Mouse (Mus musculus) kidney, adult 18-20 months (tissue): Measurements from ENCODE around the gene Mlxipl.
A peak's percentile ranks its signal among the peaks of the same experiment; 100 is the strongest.
"Not testable (repeated sequence)": the region's sequence is repeated elsewhere in the genome, so short reads cannot be mapped to it uniquely, and the experiment has no call there.

Experiments used
- DNase-seq: peaks from one replicate; pipeline ENCODE4 v3.0.0; 2021

Mlxipl gene

DNA sequence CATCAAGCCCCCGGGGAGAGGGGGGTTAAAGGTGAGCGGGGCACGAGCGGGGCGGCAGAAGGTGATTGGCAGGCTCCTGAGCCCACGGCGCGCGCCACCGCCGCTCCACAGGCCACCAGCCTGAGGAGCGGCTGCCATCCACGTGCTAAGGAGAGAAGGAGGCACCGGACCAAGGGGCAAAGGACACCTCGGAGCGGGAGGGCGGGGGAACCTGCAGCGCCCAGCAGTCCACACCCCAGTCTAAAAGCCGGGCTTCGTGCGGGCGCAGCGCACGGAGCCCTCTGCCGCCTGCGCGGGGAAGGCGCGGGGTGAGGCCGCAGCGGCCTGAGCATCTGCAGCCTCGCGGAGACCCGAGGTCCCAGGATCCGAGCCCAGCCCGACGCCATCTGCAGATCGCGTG, at the start of gene Mlxipl:
Gene Mlxipl, plus strand, starts transcription at position 238 of the 400 bp plus-strand sequence.
- DNase-seq = peak; percentile 76

GRCm38 (mm10) chr5:135040059-135040458, 49.6 kb upstream of the Mlxipl start:
- no peak for DNase-seq

- no peak for DNase-seq
Measured at GRCm38 (mm10) chr5:135040777-135041176, 48.9 kb upstream of the Mlxipl start.

DNA sequence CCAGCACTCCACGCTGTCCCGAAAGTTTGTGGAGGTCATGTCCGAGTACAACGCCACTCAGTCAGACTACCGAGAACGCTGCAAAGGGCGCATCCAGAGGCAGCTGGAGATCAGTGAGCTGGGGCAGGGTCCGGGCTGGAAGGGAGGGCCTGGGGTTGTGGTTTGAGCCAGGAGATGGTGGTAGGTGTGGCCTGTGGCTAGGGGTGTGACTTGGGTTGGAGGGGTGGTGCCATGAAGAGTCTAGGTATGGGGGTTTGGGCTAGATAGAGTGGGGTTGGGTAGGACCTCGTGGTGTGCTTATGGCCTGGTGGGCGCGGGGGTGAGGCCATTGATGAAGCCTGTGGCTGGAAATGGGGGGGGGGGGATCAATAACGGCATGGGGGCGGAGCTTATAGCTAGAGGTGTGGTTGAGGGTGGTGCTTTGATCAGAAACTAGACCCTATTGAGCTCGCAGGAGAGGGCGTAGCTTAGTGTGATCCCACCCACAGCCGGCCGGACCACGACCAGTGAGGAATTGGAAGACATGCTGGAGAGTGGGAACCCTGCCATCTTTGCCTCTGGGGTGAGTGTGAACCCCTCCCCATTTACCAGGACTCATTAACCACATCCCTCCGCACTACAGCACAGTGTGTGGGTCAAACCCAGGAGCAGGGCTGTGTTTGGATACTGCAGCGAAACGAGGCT, 47.4 kb upstream of the Mlxipl start:
- DNase-seq = no peak

DNA sequence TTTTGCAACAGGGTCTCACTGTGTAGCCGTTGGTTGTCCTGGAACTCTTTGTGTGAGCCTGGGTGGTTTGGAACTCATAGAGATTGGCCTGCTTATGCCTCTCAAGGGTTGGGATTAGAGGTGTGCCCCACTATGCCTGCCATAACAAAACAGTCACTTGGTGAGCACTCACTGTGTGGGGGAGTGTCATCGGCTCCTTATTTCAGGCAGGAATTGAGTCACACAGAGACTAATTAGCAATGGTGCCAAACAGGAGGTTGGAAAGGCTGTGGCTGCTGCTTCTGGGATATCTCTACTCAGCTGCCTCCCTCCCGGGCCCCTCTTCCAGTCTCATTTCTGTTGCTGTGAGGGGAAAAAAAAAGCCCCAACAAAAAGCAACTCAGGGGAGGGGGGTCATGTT, 45.1 kb upstream of the Mlxipl start:
- no peak for DNase-seq

DNA sequence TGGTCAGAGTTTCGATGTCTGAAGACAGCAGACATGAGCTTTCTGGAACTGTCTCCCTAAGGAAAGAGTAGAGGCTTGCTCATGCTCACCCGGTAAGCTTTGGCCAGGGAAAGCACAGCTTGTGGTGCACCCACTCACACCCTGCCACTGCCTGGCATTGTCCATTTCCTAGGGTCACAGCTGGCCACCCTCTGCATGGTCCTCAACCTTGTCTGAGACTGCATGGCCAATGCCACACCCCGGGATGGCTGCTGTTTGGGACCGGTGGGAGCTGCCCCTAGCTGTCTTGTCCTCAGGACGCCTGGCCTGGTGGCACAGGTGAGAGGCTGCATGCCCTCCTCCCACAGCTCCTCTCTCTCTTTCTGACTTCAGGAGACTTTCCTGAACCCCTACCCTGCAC, 41.2 kb upstream of the Mlxipl start:
- no peak for DNase-seq

DNA sequence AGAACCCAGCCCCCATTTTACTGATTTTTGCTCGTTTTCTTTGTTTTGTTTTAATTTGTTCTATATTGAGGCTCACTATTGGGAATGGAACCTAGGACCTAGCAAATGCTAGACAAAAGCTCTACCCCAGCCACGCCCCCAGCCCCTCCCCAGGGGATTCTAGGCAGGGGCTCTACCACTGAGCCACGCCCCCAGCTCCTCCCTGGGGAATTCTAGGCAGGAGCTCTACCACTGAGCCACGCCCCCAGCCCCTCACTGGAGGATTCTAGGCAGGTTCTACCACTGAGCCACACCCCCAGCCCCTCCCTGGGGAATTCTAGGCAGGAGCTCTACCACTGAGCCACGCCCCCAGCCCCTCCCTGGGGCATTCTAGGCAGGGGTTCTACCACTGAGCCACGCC, 40.4 kb upstream of the Mlxipl start:
- DNase-seq = not testable (repeated sequence)

- DNase-seq = no peak
Measured at GRCm38 (mm10) chr5:135053356-135053755, 36.3 kb upstream of the Mlxipl start.

- DNase-seq = peak; percentile 97
Measured at GRCm38 (mm10) chr5:135063629-135064381, 25.9 kb upstream of the Mlxipl start, which contains the start of gene Dnajc30. TSS of gene Dnajc30 (plus strand) at chr5:135064202.

DNA sequence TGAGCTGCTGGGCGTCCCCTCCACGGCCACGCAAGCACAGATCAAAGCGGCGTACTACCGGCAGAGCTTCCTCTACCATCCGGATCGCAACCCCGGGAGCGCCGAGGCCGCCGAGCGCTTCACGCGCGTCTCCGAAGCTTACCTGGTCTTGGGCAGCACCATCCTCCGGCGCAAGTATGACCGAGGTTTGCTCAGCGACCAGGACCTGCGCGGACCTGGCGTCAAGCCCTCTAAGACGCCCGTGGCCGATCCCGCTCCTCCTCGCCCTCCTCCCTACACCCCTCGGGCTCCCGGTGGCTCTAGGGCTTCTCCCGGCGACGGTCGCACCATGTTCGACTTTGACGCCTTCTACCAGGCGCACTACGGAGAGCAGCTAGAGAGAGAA, 25.3 kb upstream of the Mlxipl start:
- DNase-seq = no peak

DNA sequence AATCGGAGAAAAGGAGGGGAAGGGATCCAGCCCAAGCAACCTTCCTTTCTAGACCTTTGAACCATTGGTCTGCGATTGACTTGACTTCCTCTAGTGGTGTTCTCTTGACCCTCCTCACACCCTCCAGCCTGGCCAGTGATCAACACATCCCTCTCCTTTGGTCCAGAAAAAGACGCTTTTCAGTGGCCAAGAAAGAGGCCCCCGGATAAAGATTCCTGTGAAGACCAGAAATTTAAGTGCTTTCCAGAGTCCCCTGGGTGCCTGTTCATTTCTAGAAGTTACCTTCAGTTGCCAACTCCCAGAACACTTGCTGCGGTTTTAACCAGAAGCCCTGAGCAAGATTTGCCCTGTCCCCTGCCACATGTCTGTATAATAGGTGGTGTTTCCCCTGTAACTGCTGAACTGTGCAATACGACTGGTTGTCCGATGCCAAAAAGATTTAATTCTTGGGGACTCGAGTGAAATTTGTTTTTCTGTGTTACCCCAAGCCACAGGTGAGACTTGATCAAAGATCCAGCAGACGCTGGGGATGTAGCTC, 24.7 kb upstream of the Mlxipl start, which contains the start of gene Bud23:
Gene Bud23, minus strand, starts transcription at position 51 of the 538 bp plus-strand sequence.
- DNase-seq = not testable (repeated sequence)

DNA sequence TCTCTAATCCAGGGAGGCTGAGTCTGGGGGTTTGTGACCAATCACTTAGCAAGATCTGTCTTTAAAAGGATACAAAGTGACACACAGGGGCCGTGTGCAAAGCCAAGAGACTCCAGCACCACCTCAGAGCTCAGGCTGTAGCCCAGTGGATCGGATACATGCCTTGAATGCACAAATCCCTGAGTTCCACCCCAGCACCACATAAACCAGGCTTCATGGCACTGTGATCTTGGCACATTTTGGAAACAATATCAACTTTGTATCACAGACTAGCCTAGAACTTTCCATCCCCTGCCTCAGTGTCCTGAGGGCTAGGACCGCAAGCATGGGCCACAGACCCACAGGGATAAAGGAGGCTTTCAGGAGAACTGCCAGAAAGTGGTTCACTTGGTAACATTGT, 23.7 kb upstream of the Mlxipl start:
- DNase-seq = no peak

- no peak for DNase-seq
Measured at GRCm38 (mm10) chr5:135070448-135070847, 19.2 kb upstream of the Mlxipl start.

DNA sequence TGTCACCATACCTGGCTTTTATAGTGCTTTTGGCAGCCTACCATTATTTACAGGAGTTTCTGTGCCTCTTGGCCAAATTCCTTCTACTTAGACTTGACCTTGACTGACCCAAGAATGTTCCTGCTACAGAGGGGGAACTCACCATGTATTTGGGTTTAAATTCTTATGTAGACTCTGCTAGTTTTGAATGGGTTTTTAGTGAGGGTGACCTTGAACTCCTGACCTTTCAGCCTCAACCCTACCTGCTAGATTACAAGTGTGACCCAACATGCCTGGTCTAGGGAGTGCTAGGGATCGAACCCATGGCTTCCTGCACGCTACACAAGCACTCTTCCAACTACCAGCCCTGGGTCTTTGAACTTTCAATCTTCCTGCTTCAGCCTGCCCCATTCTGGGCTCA, 17.6 kb upstream of the Mlxipl start:
- DNase-seq = no peak

- no peak for DNase-seq
Measured at GRCm38 (mm10) chr5:135072720-135073119, 17.0 kb upstream of the Mlxipl start.

GRCm38 (mm10) chr5:135073349-135074150, 16.1 kb upstream of the Mlxipl start:
- no peak for DNase-seq

- no peak for DNase-seq
Measured at GRCm38 (mm10) chr5:135075655-135076054, 14.0 kb upstream of the Mlxipl start.

DNA sequence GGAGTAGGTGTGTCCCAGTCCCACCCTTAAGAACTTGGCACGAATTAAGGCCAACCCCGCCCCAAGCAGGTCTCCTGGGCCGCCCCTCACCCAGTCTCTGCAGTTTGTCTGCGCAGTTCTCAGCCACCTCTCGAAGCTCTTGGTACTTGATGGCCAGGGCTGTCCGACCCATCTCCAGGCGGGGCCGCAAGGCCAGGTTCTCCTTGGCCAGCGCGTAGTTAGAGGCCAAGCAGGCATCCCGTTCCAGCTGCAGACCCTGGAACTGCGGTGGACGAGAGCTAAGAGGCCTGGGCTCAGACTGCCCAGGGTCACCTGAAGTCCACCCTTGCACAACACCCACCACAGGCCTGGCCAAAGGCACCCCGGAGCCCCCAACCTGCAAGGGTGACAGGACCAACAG, 13.3 kb upstream of the Mlxipl start:
- peak; percentile 32 for DNase-seq

- peak; percentile 63 for DNase-seq
Measured at GRCm38 (mm10) chr5:135076931-135077505, 12.7 kb upstream of the Mlxipl start.

DNA sequence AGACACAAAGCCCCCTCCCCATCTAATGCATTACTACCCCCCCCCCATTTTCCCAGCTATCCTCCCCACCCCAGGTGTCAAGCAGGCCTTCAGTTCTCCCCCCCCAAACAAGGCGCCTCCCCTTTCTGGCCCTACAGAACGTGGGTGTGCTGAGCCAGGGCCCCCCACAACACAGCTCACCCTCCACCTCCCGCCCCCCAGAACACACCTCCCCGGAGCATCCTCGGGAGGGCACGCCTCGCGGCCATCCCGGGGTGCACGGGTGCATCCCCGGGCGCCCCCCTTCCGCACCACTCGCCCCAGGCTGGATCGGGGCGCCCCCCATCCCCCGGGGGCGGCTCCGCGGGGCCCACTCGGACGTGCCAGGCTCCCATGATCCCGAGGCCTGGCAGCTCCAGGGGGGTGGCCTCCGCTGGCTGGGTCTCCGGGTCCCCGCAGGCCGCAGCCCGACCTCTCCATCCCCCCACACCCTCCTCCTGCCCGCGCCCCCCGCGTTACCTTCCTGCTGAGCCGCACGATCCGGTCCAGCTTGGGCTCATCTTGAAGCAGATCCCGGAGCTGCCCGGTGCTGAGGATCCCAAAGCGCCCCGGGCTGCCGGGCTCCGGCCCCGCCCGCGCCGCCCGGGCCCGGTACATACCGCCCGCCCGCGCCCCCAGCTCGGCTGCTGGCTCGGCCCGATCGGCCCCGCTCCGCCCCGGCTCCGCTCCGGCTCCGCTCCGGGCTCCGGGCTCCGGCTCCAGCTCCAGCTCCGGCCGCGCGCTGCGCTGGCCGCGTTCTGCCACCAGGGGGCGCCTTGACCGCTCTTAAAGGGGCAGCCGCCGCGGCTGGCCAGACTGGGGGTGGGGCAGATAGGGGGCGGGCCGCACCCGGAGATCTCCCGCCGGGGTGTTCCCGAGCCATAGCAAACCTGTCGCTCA, 11.9 kb upstream of the Mlxipl start, which contains the start of gene Vps37d:
Gene Vps37d, minus strand, starts transcription at position 703 of the 918 bp plus-strand sequence.
- peak; percentile 94 for DNase-seq

DNA sequence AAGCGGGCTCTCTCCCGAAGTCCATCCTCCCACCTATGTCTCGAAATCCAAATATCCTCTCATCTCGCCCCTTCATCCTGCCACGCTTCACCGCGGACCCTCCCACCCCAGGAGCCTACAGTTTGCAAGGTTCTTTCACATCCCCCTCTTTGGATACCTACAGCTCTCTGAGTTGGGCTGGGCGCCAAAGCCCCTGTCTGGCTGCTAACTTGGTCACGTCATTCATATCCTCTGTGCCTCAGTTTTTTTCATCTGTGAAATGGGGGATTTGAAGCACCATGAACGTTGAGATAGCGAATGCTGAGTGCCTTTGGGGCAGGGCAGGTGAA, 11.2 kb upstream of the Mlxipl start:
- DNase-seq = no peak

DNA sequence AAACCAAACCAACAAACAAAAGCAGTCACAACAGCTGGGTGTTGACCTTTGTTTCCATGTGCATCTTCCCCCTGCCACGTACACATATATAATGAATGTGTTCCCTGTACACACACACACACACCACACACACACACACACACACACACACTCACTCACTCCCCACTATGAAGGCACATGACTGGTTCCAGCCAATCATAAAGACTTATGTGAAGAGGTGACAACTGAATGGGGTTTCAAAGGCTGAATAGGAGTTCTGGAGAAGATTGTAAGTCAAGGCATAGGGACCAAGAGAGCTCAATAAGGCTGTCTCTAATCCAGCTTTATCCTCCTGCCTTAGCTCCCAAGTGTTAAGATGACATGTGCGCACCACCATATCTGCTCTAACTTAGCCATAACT, 10.1 kb upstream of the Mlxipl start:
- no peak for DNase-seq
